Mouse (Mus musculus) frontal cortex, postnatal 10 days (tissue): ENCODE measurements around the gene Setd6.

ENCODE experiments used
- DNase-seq, 2 experiments: peaks; one replicate each; pipeline ENCODE4 v3.0.0; 2022; ENCODE audit warnings: low spot score in 2 of 2, mixed read lengths in 1 of 2

Setd6 gene

DNA sequence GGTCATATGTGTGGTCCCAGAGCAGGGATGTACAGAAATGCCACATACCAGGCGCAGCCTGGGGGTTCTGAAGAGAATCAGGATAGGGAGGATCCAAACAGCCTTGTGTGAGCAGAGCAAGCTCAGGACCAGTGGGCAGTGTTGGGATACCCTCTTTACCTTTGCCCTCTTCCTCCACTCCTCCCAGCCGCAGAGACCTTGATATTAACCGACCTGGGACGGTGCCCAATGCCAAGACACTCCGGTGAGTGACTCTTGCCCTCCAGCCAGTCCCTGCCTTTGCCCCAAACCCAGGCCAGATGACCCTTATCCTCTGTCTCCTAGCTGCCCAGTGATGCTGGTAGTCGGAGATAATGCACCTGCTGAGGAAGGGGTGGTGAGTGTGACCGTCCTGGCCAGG lies 6.1 kb upstream of the Setd6 start:
- no peak for DNase-seq

DNA sequence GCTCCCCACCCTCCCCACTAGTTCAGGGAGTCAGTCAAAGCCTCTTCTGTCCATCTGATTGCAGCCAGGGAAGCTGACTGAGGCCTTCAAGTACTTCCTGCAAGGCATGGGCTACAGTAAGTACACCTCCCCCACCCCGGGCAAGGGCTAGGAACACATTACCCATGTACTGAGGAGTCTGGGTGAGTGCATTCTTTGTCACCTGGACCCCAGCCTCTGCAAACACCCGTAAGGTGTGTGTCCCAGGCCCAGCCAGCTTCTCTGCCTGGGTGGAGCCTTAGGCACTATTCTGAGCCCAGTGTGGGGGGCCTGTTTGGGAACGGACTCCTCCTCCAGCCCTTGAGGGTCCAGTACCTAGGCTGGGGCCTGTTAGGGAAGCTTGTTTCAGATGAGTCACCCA lies 4.7 kb upstream of the Setd6 start:
- DNase-seq, result no peak

DNA sequence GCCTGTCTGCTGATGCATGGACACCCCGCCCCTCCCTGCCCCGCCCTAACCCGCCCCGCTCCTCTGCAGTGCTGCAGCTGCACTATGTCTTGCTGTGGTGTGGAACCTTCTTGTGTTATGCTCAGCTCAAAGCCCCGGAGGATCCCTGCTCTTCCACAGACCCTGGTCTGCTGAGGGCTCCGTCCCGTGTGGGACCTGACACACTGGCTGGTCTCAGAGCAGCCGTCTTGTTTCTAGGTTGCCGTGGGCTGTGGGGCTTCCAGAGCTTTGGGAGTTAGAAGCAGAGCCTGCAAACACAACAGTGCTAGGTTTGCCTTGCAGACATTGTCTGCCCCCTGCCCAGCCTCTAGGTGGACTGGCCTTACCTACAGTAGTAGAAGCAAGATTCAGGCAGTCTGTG lies 3.3 kb upstream of the Setd6 start:
- DNase-seq, result no peak

DNA sequence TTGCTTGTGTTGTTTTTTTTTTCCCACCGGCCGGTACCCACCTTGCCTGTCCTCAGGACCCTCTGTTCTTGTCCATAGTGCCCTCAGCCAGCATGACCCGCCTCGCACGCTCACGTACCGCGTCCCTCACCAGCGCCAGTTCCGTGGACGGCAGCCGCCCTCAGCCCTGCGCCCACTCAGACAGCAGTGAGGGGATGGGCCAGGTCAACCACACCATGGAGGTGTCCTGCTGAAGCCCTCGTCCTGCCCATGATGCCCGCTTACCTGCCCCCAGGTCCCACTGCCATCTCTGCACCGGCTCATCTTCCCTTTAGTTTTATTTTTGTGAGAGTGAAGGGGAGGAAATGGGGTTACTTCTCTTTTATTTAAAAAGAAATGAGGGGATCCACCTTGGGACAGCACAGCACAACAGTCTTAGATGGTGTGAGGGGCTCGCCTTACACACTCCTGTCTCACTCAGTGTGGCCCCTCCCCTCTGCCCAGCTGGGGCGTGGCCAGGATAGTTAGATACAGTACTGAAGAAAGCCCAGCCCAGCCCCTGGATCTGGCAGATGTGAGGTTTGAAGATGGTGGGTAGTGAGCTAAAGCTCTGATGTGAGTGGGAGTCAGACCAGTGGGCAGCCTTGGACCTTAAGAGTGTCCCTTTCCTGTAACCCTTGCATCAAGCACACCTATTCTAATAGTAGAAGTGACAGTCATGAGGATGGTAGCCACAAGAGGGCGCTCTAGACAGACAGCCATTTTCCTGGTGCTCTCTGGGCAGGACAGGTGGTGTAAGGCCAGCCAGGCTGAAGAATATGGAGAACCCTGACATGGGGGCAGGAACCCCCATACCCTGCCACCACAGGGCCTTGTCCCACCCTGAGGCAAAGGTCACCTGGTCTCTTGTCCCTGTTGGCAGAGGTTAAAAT lies 2.3 kb upstream of the Setd6 start:
- peak in 1 of 2 experiments; percentile 50 for DNase-seq

DNA sequence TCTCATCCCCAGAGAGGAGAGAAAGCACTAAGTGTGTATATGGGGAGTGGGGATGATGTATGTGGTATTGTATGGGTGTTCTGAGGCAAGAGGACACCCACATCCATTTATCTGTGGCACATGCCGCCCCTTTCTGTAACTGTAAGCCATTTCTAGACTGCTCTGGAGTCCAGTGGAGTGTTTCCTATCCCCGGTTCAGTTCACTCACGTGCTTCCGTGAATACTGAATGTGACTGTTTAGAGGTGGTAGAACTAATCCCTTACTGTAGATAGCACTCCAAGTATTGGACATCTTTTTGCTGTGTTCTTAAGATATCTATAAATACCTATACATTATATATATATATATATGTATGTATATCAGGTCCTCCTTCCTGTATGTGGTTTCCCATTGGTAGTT lies 1.3 kb upstream of the Setd6 start:
- DNase-seq, result no peak

DNA sequence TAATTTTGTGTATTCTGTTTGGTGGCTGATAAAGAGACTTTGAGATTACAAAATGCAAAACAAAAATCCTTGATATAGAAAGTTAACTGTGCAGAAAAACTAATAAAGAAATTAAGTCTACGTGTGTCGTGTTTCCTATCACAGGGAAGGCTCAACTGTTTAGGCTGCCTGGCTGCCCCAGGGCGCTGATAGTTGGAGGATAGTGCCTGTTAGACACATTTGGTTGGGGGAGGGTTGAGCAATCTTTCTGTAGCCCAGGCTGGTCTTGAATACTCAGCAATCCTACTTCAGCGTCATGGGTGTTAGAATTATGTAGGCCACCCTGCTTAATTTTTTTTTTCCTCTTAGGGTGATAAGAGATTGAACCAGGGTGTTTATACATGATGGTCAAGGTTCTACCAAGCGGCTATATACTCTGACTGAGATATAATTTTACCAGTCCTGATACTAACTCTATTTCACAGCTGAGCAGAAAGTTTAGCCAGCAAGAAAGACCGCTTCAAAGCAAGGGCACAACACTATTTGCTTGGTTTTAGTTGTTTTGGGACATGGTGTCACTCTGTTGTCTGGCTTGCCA lies 756 bp upstream of the Setd6 start:
- no peak for DNase-seq

DNA sequence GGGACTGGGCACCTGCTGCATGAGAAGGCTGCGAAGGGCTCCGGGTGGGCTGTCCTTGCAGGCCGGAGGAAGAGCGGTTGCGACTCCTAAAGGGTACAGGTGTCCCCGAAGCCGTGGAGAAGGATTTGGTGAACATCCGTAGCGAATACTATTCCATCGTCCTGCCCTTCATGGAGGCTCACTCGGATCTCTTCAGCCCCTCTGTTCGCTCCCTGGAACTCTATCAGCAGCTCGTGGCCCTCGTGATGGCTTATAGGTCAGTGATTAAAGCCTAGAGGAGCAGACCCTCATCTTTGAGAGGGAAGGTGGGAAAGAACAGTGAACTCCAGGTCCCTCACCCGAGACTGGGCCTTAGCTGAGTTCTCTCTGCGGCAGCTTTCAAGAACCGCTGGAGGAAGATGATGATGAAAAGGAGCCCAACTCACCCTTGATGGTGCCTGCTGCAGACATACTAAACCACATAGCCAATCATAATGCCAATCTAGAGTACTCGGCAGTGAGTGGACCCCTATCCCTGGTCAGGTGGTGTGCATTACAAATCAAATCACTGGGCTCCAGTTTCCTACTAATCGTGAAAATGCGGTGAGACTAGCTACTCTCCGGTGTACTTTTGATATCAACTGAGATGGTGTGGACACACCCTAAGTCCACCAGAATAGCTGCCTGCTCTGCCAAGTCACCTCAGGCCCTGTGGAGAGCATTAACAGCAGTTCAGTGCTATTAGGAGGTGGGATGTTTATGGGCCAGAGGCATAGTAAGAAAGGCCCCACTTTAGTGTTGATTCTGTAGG lies 1.1 kb downstream of the Setd6 start:
- peak; percentile 11 to 19 for DNase-seq

DNA sequence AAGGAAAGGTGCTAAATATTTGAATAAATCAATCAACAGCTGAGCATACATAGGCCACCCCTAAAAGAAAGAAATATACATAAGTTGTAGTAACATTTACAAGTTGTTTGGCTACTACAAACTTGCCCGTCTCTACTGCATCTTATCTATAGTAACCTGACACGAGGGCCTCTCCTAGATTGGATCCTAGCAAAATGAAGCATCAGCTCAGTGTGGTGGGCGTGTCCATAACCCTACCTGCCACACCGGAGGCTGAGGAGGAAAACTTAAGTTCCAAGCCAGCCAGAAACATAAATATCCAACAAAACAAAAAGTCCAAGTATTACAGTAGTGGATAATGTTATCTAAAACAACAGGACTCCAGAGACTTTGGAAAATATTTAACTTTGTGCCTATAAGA lies 11.9 kb downstream of the Setd6 start:
- DNase-seq, result no peak

DNA sequence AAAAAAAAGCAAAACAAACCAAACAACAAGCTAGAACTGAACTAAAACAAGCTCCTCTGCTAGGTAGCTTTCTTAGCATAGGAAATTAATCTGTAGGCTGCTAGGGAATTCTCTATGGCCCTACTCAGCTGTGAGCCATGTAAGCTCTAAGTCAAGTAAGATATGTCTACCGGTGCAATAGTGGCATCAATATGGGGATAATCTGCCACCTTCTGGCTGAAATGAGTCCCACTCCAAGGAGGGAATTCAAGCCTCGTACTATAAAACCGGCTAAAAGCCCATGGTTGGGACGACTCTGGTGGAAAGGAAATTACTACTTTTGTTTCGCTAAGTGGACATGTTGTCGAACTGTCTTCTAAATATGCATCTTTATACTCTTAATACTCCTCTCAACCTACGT lies 22.9 kb downstream of the Setd6 start:
- no peak for DNase-seq

DNA sequence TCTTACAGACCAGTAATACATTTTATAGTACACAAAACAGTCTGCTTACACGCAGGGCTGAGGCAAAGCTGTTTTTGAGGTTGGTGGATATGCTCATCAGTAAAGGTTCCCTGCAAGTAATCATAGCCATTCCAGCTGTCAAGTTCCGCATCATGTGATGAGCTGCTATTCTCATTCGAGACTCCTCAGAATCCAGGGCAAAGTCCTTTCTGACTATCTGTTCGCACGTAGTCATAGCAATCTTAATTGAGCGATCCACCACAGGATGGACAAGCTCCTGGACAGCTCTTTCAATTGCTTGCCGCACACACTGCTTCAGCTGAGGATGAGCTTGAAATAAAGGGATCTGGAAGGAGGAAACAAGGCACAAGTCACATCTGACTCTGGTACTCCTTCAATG lies 26.1 kb downstream of the Setd6 start:
- no peak for DNase-seq

DNA sequence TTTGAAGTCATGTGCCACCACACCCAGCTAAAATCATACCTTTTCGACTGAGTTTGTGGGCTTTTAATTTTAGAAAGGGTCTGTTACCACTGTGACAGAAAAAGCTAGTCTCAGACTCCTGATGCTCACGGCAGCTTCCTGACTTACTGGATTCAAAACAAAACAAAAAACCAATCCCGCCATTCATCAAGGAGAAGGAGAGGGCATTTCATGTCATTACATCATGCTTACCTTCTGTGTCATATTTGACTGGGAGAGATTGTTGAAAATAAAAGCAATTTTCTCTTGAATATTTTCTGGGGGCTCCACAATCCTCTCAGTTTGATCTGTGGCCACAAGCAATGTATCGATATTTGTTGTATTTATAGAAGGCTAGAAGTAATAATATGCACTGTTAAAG lies 32.3 kb downstream of the Setd6 start:
- DNase-seq, result no peak

DNA sequence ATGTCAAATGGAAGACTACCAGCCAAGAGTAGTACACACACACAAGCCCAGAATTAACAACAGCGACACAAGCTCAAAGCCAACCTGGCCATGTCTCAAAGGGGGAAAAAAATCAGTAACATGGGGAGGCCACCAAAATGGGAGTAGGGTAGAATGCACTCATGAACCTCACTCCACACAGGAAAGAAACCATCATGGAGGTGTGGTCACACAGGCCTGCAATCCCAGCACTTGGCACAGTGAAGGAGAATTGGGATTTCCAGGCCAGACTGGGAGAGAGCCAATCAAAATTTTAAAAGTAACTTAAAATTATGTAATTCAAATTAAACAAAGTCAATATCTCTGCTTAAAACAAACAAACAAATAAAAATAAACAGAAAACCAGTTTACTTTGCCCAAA lies 36.2 kb downstream of the Setd6 start:
- no peak for DNase-seq

DNA sequence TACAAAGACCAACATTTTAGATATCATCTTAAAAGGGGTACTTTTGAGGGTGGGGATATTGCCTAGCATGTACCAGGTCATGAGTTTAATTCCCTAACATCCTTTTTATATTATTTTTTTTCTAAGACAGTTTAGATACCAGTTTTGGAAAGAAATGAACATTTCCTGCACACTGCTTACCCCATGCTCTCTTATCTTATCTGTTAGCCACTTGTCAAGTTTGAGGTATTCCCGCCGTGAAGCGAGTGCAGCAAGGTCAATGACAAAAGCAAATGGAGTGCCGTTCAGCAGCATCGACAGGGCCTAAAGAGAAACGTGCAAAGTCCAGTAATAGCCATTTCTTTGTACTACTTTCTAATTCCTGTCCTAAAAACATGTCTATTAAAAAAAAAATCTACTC lies 44.6 kb downstream of the Setd6 start:
- DNase-seq, result no peak

DNA sequence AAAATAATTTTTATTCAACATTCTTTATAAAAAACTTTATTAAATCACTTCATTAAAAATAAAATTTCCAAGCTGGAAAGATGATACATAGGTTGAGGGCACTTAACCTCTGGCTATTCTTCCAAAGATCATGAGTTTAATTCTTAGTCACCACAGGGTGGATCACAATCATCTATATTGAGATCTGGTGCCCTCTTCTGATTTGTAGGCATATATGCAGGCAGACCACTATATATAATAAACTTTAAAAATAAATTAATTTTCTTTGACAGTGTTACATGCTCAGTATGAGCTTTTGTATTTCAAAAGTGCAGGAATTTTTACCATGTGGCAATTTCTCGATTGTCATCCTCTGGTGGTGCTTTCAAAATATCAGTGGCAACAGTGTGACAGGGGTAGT lies 48.5 kb downstream of the Setd6 start:
- DNase-seq, result no peak
